Mouse (Mus musculus): Measurements from ENCODE around the gene Gm8906.
"Not testable (repeated sequence)": the region's sequence is repeated elsewhere in the genome, so short reads cannot be mapped to it uniquely, and the experiment has no call there.

Gm8906 gene

GRCm38 (mm10) chr5:11502385-11502784, at the start of gene Gm8906:
Gm8906 (plus strand) TSS chr5:11502685.
- DNase-seq (ENCODE audit: low spot score in 2 of 2): not testable (repeated sequence)

All from frontal cortex, postnatal 10 days (tissue).